Mouse (Mus musculus) kidney, adult 2 months (tissue): ENCODE measurements around the gene Olfr453.

ENCODE experiments used
- CTCF ChIP-seq: fragments of 200-500 bp; conservative IDR thresholded peaks from 2 replicates; pipeline ENCODE4 v1.5.1; 2011; ENCODE audit warnings: low read depth, mild to moderate bottlenecking, control low read depth, low read length, moderate library complexity, mixed read lengths; ENCODE audit not compliant: insufficient read depth, insufficient read length
- POLR2A ChIP-seq: fragments of 200-500 bp; IDR thresholded peaks from one replicate; pipeline ENCODE4 v1.6.1; 2011; ENCODE audit warnings: low read depth, low read length, control low read depth

GRCm38 (mm10) chr6:42742303-42742702, 3.1 kb downstream of the Olfr453 start:
- TF ChIP-seq POLR2A: no peak
- TF ChIP-seq CTCF: no peak
